In the genomic region with DNA sequence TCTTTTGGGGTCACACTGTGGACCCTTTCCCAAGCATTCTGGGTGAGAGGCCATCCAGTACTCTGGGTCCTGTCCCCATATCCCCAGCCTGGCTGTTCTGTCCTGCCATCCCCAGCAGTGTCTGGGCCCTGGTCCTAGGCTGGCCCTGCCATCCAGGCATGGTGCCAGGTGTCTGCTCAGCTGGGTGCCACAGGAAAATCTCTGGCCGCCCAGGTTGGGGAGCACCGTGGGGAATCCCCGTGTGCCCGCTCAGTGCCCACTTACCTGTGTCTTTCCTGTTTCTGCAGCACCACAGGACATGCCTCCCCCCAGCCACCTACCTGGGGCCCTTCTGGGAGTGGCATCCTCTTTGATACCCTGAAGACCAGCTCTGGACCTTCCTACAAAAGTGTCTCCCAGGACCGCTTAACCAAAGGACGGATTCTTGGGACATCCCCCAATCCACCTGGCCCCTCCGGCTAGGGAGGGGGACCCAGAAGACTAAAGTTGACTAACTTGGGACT, we compare ENCODE assay signal across 9 mouse cellular contexts. TPM values are rescaled to one million over a fixed set of nuclear protein-coding genes. Genes with fewer than 3 reads are reported as not detected.
A peak's percentile ranks its signal among the peaks of the same experiment; 100 is the strongest.
DNase-seq lines count a peak whose midpoint lies in the region; ATAC-seq and TF ChIP-seq lines count a peak whose summit lies in the region.
"Had no signal": no experiment of that assay in that cellular context is flagged by ENCODE, and none has a peak within 500 bp of the region (broad histone marks: within the 10 kb centered on the region; RNA-seq: fewer than 3 reads in every experiment).

No protein-coding gene starts in this region.

- TF ChIP-seq CTCF in G1E (IDR thresholded peaks at IDR 0.05; ENCODE audit: low read depth, low read length), result no peak
- no peak for TF ChIP-seq CTCF in bone marrow macrophage, adult 2 months (IDR thresholded peaks at IDR 0.05; ENCODE audit: low read depth, low read length)

- H3K4me1 ChIP-seq in hindbrain, embryonic 13.5 days (replicated peaks), result peaks cover 75% of the 10 kb centered on the region
- peaks cover 26% of the 10 kb centered on the region for H3K4me1 ChIP-seq in hindbrain, embryonic 14.5 days (replicated peaks; ENCODE audit: control insufficient read depth, insufficient read depth, low read length)
- H3K4me1 ChIP-seq in G1E (ENCODE audit: insufficient read depth, low read depth, low read length), result peaks cover 97% of the 10 kb centered on the region
- H3K4me1 ChIP-seq in bone marrow macrophage, adult 2 months (ENCODE audit: control insufficient read depth, insufficient read depth, low read length), result peaks cover 80% of the 10 kb centered on the region

- no peaks in the 10 kb centered on the region for H3K9me3 ChIP-seq in hindbrain, embryonic 13.5 days
- no peaks in the 10 kb centered on the region for H3K9me3 ChIP-seq in hindbrain, embryonic 14.5 days (ENCODE audit: control insufficient read depth, low read length)
- H3K9me3 ChIP-seq in G1E (replicated peaks), result no peaks in the 10 kb centered on the region
- H3K9me3 ChIP-seq: midbrain, embryonic 15.5 days had no signal

- H3K27ac ChIP-seq in hindbrain, embryonic 13.5 days, result no peak overlapping the region
- no peak overlapping the region for H3K27ac ChIP-seq in hindbrain, embryonic 14.5 days
- peak overlapping the region; percentile 43 for H3K27ac ChIP-seq in bone marrow macrophage, adult 2 months (ENCODE audit: insufficient read depth, low read depth, low read length)
- H3K27ac ChIP-seq: midbrain, embryonic 15.5 days had no signal

- DNase-seq in hindbrain, embryonic 14.5 days (ENCODE audit: low spot score), result no peak
- DNase-seq in G1E (ENCODE audit: low spot score), result no peak
- DNase-seq in kidney, adult 9 months, result peak; percentile 81
- no peak for DNase-seq in layer of hippocampus, adult 8-10 months (ENCODE audit: low spot score in 2 of 2)
- DNase-seq in ovary, postnatal 14 days (ENCODE audit: low spot score), result no peak

- WGBS in hindbrain, embryonic 13.5 days, result 84% methylated on average over 7 of the region's 7 CpGs
- 82% methylated on average over 7 of the region's 7 CpGs for WGBS in hindbrain, embryonic 14.5 days

- H3K4me2 ChIP-seq in hindbrain, embryonic 13.5 days, result no peak overlapping the region
- no peak overlapping the region for H3K4me2 ChIP-seq in hindbrain, embryonic 14.5 days (replicated peaks)
- H3K4me2 ChIP-seq: midbrain, embryonic 15.5 days had no signal

- peak overlapping the region; percentile 26; the same call in 1 of the 2 replicates for H3K9ac ChIP-seq in hindbrain, embryonic 13.5 days
- no peak overlapping the region for H3K9ac ChIP-seq in hindbrain, embryonic 14.5 days
- H3K9ac ChIP-seq: midbrain, embryonic 15.5 days had no signal

- no peaks in the 10 kb centered on the region for H3K27me3 ChIP-seq in hindbrain, embryonic 13.5 days
- no peaks in the 10 kb centered on the region for H3K27me3 ChIP-seq in hindbrain, embryonic 14.5 days (ENCODE audit: control insufficient read depth, insufficient read depth, low read length)
- no peaks in the 10 kb centered on the region for H3K27me3 ChIP-seq in G1E (ENCODE audit: insufficient read depth, low read length)
- H3K27me3 ChIP-seq: midbrain, embryonic 15.5 days had no signal

- no peak for ATAC-seq in hindbrain, embryonic 13.5 days (ENCODE audit: low FRiP score)
- no peak for ATAC-seq in hindbrain, embryonic 14.5 days (ENCODE audit: low FRiP score)
- no peak for ATAC-seq in G1E (ENCODE audit: extremely low read depth, insufficient number of reproducible peaks, low FRiP score, poor library complexity, severe bottlenecking)
- ATAC-seq: midbrain, embryonic 15.5 days had no signal

- peaks cover 15% of the 10 kb centered on the region for H3K36me3 ChIP-seq in hindbrain, embryonic 13.5 days
- peaks cover 4% of the 10 kb centered on the region; the same call in 1 of the 2 replicates for H3K36me3 ChIP-seq in hindbrain, embryonic 14.5 days (replicated peaks; ENCODE audit: control insufficient read depth, insufficient read depth)
- peaks cover 64% of the 10 kb centered on the region for H3K36me3 ChIP-seq in G1E (replicated peaks)
- H3K36me3 ChIP-seq: midbrain, embryonic 15.5 days had no signal

- no peak overlapping the region for H3K4me3 ChIP-seq in hindbrain, embryonic 13.5 days
- H3K4me3 ChIP-seq in hindbrain, embryonic 14.5 days (replicated peaks; ENCODE audit: low read length), result no peak overlapping the region
- peak overlapping the region; percentile 66; the same call in 1 of the 2 replicates for H3K4me3 ChIP-seq in G1E (ENCODE audit: low read depth, low read length)
- H3K4me3 ChIP-seq in bone marrow macrophage, adult 2 months (ENCODE audit: insufficient read depth, low read length), result no peak overlapping the region
- H3K4me3 ChIP-seq: midbrain, embryonic 15.5 days had no signal

- TF ChIP-seq POLR2A in bone marrow macrophage, adult 2 months (IDR thresholded peaks at IDR 0.05; ENCODE audit: borderline replicate concordance, low read depth, low read length), result no peak

RNA-seq across cellular contexts. Expression of a gene that starts 22.4 kb away (rescaled TPM):
- 17.1 and 20.3 TPM in 2 replicates for polyA plus RNA-seq in hindbrain, embryonic 13.5 days (2015; fragmentation: Nextera tagmentation; extraction: Ambion mirVana)
- polyA plus RNA-seq in hindbrain, embryonic 14.5 days (2014; fragmentation: Nextera tagmentation; extraction: Ambion mirVana), result 18.4 and 18.7 TPM in 2 replicates
- 109 and 110 TPM in 2 replicates for total RNA-seq in G1E (2014; fragmentation: Nextera tagmentation)
- total RNA-seq in G1E (2017), result 16.9 and 17.1 TPM in 2 replicates
- 84.4 and 103 TPM in 2 replicates for polyA plus RNA-seq in G1E (2012)
- 24.0 and 25.9 TPM in 2 replicates for polyA plus RNA-seq in bone marrow macrophage, adult 2 months (2012; ENCODE audit: insufficient read depth, insufficient read length, missing spikeins)
- total RNA-seq in layer of hippocampus, adult 8-10 months (2022), result 10 to 100 TPM; 17.3 to 20.2 (median 19.4) TPM

RNA-seq across cellular contexts. Expression of a gene that starts 32.8 kb away (rescaled TPM):
- polyA plus RNA-seq in hindbrain, embryonic 13.5 days (2015; fragmentation: Nextera tagmentation; extraction: Ambion mirVana), result 1.5 and 1.6 TPM in 2 replicates
- 0.60 and 1.4 TPM in 2 replicates for polyA plus RNA-seq in hindbrain, embryonic 14.5 days (2014; fragmentation: Nextera tagmentation; extraction: Ambion mirVana)
- not detected in 2 replicates for total RNA-seq in G1E (2014; fragmentation: Nextera tagmentation)
- not detected in 2 replicates for total RNA-seq in G1E (2017)
- polyA plus RNA-seq in G1E (2012), result not detected in 2 replicates
- not detected in 2 replicates for polyA plus RNA-seq in bone marrow macrophage, adult 2 months (2012; ENCODE audit: insufficient read depth, insufficient read length, missing spikeins)
- total RNA-seq in layer of hippocampus, adult 8-10 months (2022), result 1 to 10 TPM in 2 of 4 experiments, not detected in 2; 1.4 to 1.6 TPM
- total RNA-seq: common myeloid progenitor, adult 5-6 weeks had no signal

RNA-seq across cellular contexts. Expression of a gene that starts 42.4 kb away (rescaled TPM):
- 5.9 and 6.0 TPM in 2 replicates for polyA plus RNA-seq in hindbrain, embryonic 13.5 days (2015; fragmentation: Nextera tagmentation; extraction: Ambion mirVana)
- polyA plus RNA-seq in hindbrain, embryonic 14.5 days (2014; fragmentation: Nextera tagmentation; extraction: Ambion mirVana), result 4.3 and 5.2 TPM in 2 replicates
- 60.7 and 84.9 TPM in 2 replicates for total RNA-seq in G1E (2014; fragmentation: Nextera tagmentation)
- 52.7 and 63.4 TPM in 2 replicates for total RNA-seq in G1E (2017)
- 3.4 and 4.1 TPM in 2 replicates for polyA plus RNA-seq in G1E (2012)
- 4.8 and 6.9 TPM in 2 replicates for polyA plus RNA-seq in bone marrow macrophage, adult 2 months (2012; ENCODE audit: insufficient read depth, insufficient read length, missing spikeins)
- total RNA-seq in layer of hippocampus, adult 8-10 months (2022), result 1 to 10 TPM in 1 of 4 experiments, under 1 TPM in 3; 0.36 to 1.2 (median 0.44) TPM
